In the genomic region with DNA sequence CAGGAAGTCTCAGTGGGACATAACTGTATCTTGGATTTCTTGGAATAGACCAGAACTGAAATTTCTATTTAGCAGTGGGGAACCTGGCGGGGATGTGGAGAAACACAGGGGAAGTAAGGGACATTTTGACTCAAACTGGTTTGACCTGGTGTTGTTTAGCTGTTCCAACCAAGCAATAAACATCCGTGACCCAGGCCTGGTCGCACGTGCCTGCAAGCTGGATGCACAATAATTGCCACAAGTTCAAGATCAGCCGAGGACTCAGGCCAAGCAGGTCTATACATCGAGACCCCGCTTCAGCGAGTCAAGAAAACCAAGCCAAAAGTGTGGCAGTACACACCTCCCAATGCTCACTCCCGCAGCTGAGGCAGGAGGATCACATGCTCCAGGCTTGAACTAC, we compare ENCODE assay signal across 8 mouse cellular contexts. TPM values are rescaled to one million over a fixed set of nuclear protein-coding genes. Genes with fewer than 3 reads are reported as not detected.
A peak's percentile ranks its signal among the peaks of the same experiment; 100 is the strongest.
DNase-seq lines count a peak whose midpoint lies in the region; ATAC-seq and TF ChIP-seq lines count a peak whose summit lies in the region.
"Had no signal": no experiment of that assay in that cellular context is flagged by ENCODE, and none has a peak within 500 bp of the region (broad histone marks: within the 10 kb centered on the region; RNA-seq: fewer than 3 reads in every experiment).

No protein-coding gene starts in this region.

- peak overlapping the region; percentile 32 for H3K4me2 ChIP-seq in forebrain, embryonic 12.5 days
- H3K4me2 ChIP-seq in limb, embryonic 11.5 days (ENCODE audit: low read depth, severe bottlenecking) = peak overlapping the region; percentile 11; the same call in 1 of the 2 replicates
- H3K4me2 ChIP-seq in stomach, embryonic 14.5 days (replicated peaks; ENCODE audit: low read depth, low read length) = 0 out of 2 replicates have a peak overlapping the region, but pooled peaks have one; percentile 13

- peaks cover 24% of the 10 kb centered on the region for H3K27me3 ChIP-seq in forebrain, embryonic 12.5 days
- H3K27me3 ChIP-seq in limb, embryonic 11.5 days (ENCODE audit: control insufficient read depth, insufficient read depth, low read length) = no peaks in the 10 kb centered on the region
- no peaks in the 10 kb centered on the region for H3K27me3 ChIP-seq in stomach, embryonic 14.5 days (ENCODE audit: control insufficient read depth, insufficient read depth, low read length)

- DNase-seq in layer of hippocampus, adult 2 months (ENCODE audit: low spot score in 2 of 2) = no peak
- DNase-seq in layer of hippocampus, adult 11-12 months (ENCODE audit: low spot score) = no peak
- DNase-seq in limb, embryonic 11.5 days (ENCODE audit: low spot score) = no peak
- DNase-seq in urinary bladder, postnatal 36 days (ENCODE audit: low spot score in 2 of 2) = no peak
- DNase-seq in urinary bladder, postnatal 4 days (ENCODE audit: low spot score in 2 of 2) = no peak

- WGBS in forebrain, embryonic 12.5 days = 53% methylated on average over 9 of the region's 9 CpGs
- WGBS in limb, embryonic 11.5 days = 56% methylated on average over 9 of the region's 9 CpGs
- WGBS in stomach, embryonic 14.5 days = 53% methylated on average over 9 of the region's 9 CpGs

- H3K4me3 ChIP-seq in layer of hippocampus, adult 2 months = no peak overlapping the region
- peak overlapping the region; percentile 14; the same call in 1 of the 2 replicates for H3K4me3 ChIP-seq in forebrain, embryonic 12.5 days (replicated peaks)
- no peak overlapping the region; the same call in 1 of the 2 replicates for H3K4me3 ChIP-seq in limb, embryonic 11.5 days (ENCODE audit: low read depth, low read length)
- H3K4me3 ChIP-seq in stomach, embryonic 14.5 days (ENCODE audit: low read depth, low read length) = 0 out of 2 replicates have a peak overlapping the region, but pooled peaks have one; percentile 7

- no peak for TF ChIP-seq CTCF in layer of hippocampus, adult 2 months (conservative IDR thresholded peaks at IDR 0.05)

- peak overlapping the region; percentile 64 for H3K27ac ChIP-seq in layer of hippocampus, adult 2 months
- H3K27ac ChIP-seq in forebrain, embryonic 12.5 days = peak overlapping the region; percentile 27; the same call in 1 of the 2 replicates
- H3K27ac ChIP-seq in limb, embryonic 11.5 days (replicated peaks; ENCODE audit: low read depth, low read length) = no peak overlapping the region
- no peak overlapping the region for H3K27ac ChIP-seq in stomach, embryonic 14.5 days (ENCODE audit: low read length)
- H3K27ac ChIP-seq: macrophage had no signal

- no peaks in the 10 kb centered on the region for H3K36me3 ChIP-seq in forebrain, embryonic 12.5 days (replicated peaks)
- H3K36me3 ChIP-seq in limb, embryonic 11.5 days (ENCODE audit: control insufficient read depth, insufficient read depth, low read length) = no peaks in the 10 kb centered on the region
- H3K36me3 ChIP-seq in stomach, embryonic 14.5 days (ENCODE audit: control insufficient read depth, insufficient read depth, low read length) = no peaks in the 10 kb centered on the region

- peak overlapping the region; percentile 40; the same call in 1 of the 2 replicates for H3K9ac ChIP-seq in forebrain, embryonic 12.5 days
- no peak overlapping the region for H3K9ac ChIP-seq in limb, embryonic 11.5 days (ENCODE audit: low read length)
- H3K9ac ChIP-seq in stomach, embryonic 14.5 days (replicated peaks; ENCODE audit: low read depth, low read length) = no peak overlapping the region

- 0 out of 2 replicates have a peak, but pooled peaks cover 5% of the 10 kb centered on the region for H3K9me3 ChIP-seq in forebrain, embryonic 12.5 days
- H3K9me3 ChIP-seq in limb, embryonic 11.5 days (ENCODE audit: control insufficient read depth, low read length) = no peaks in the 10 kb centered on the region
- H3K9me3 ChIP-seq in stomach, embryonic 14.5 days (ENCODE audit: control insufficient read depth, low read depth, low read length) = no peaks in the 10 kb centered on the region

- peaks cover 14% of the 10 kb centered on the region for H3K4me1 ChIP-seq in forebrain, embryonic 12.5 days
- H3K4me1 ChIP-seq in limb, embryonic 11.5 days (ENCODE audit: control insufficient read depth, insufficient read depth, low read length) = peaks cover 5% of the 10 kb centered on the region; the same call in 1 of the 2 replicates
- no peaks in the 10 kb centered on the region for H3K4me1 ChIP-seq in stomach, embryonic 14.5 days (ENCODE audit: control insufficient read depth, insufficient read depth, low read length)

- ATAC-seq in forebrain, embryonic 12.5 days (ENCODE audit: low FRiP score) = no peak
- no peak for ATAC-seq in limb, embryonic 11.5 days (ENCODE audit: insufficient number of reproducible peaks, low FRiP score, low TSS enrichment, low read depth)
- no peak for ATAC-seq in stomach, embryonic 14.5 days (ENCODE audit: insufficient number of reproducible peaks, insufficient read depth, low FRiP score, low read depth)

RNA-seq across cellular contexts. Expression of gene Mex3d, which starts 15.5 kb away (rescaled TPM):
- total RNA-seq in layer of hippocampus, adult 2 months (2021) = 10 to 100 TPM; 15.5 to 17.1 TPM
- 17.3 and 21.3 TPM in 2 replicates for polyA plus RNA-seq in forebrain, embryonic 12.5 days (2016; fragmentation: Nextera tagmentation; extraction: Ambion mirVana)
- 9.8 and 10.4 TPM in 2 replicates for polyA plus RNA-seq in limb, embryonic 11.5 days (2014; fragmentation: Nextera tagmentation; extraction: Ambion mirVana)
- 7.7 and 8.1 TPM in 2 replicates for polyA plus RNA-seq in stomach, embryonic 14.5 days (2014; fragmentation: Nextera tagmentation; extraction: Ambion mirVana)

RNA-seq across cellular contexts. Expression of gene Plk5, which starts 15.7 kb away (rescaled TPM):
- total RNA-seq in layer of hippocampus, adult 2 months (2021) = 10 to 100 TPM; 33.4 to 36.6 TPM
- 0.23 and 0.40 TPM in 2 replicates for polyA plus RNA-seq in forebrain, embryonic 12.5 days (2016; fragmentation: Nextera tagmentation; extraction: Ambion mirVana)
- polyA plus RNA-seq in limb, embryonic 11.5 days (2014; fragmentation: Nextera tagmentation; extraction: Ambion mirVana) = 0.49 and 0.61 TPM in 2 replicates
- 0.30 and 0.62 TPM in 2 replicates for polyA plus RNA-seq in stomach, embryonic 14.5 days (2014; fragmentation: Nextera tagmentation; extraction: Ambion mirVana)
- polyA plus RNA-seq: macrophage had no signal

RNA-seq across cellular contexts. Expression of gene Adamtsl5, which starts 23.8 kb away (rescaled TPM):
- total RNA-seq in layer of hippocampus, adult 2 months (2021) = 1 to 10 TPM; 4.7 to 7.2 TPM
- polyA plus RNA-seq in forebrain, embryonic 12.5 days (2016; fragmentation: Nextera tagmentation; extraction: Ambion mirVana) = 0.17 and 0.55 TPM in 2 replicates
- 0.28 and 0.41 TPM in 2 replicates for polyA plus RNA-seq in limb, embryonic 11.5 days (2014; fragmentation: Nextera tagmentation; extraction: Ambion mirVana)
- polyA plus RNA-seq in stomach, embryonic 14.5 days (2014; fragmentation: Nextera tagmentation; extraction: Ambion mirVana) = 13.6 and 13.8 TPM in 2 replicates

RNA-seq across cellular contexts. Expression of gene Mbd3, which starts 27.4 kb away (rescaled TPM):
- total RNA-seq in layer of hippocampus, adult 2 months (2021) = 100 to 1,000 TPM; 147 to 149 TPM
- polyA plus RNA-seq in forebrain, embryonic 12.5 days (2016; fragmentation: Nextera tagmentation; extraction: Ambion mirVana) = 312 and 327 TPM in 2 replicates
- 302 and 337 TPM in 2 replicates for polyA plus RNA-seq in limb, embryonic 11.5 days (2014; fragmentation: Nextera tagmentation; extraction: Ambion mirVana)
- polyA plus RNA-seq in stomach, embryonic 14.5 days (2014; fragmentation: Nextera tagmentation; extraction: Ambion mirVana) = 194 and 200 TPM in 2 replicates

RNA-seq across cellular contexts. Expression of gene Uqcr11, which starts 34.6 kb away (rescaled TPM):
- total RNA-seq in layer of hippocampus, adult 2 months (2021) = 100 to 1,000 TPM; 404 to 413 TPM
- 371 and 400 TPM in 2 replicates for polyA plus RNA-seq in forebrain, embryonic 12.5 days (2016; fragmentation: Nextera tagmentation; extraction: Ambion mirVana)
- 527 and 533 TPM in 2 replicates for polyA plus RNA-seq in limb, embryonic 11.5 days (2014; fragmentation: Nextera tagmentation; extraction: Ambion mirVana)
- 645 and 784 TPM in 2 replicates for polyA plus RNA-seq in stomach, embryonic 14.5 days (2014; fragmentation: Nextera tagmentation; extraction: Ambion mirVana)

Comparison
In these comparisons a context has a peak if more than half of its experiments do, and no peak if none do; other contexts are left out.
1. H3K27ac ChIP-seq: peak in layer of hippocampus, adult 2 months (single experiment) and forebrain, embryonic 12.5 days (single experiment); none in limb, embryonic 11.5 days (single experiment) and stomach, embryonic 14.5 days (single experiment).
2. H3K4me3 ChIP-seq: peak in forebrain, embryonic 12.5 days (single experiment) and stomach, embryonic 14.5 days (single experiment); none in layer of hippocampus, adult 2 months (single experiment) and limb, embryonic 11.5 days (single experiment).
3. Peak in every context shown above with its lines, with median percentiles within 50 percentile points of each other: H3K4me2 ChIP-seq.